Mouse (Mus musculus): ENCODE measurements around the gene A430033K04Rik. TPM values are rescaled to one million over a fixed set of nuclear protein-coding genes. Genes with fewer than 3 reads are reported as not detected.

The A430033K04Rik gene
- 10 to 100 TPM in 12 of 26 experiments, 1 to 10 TPM in 14; 1.1 to 27.3 (median 8.4) TPM for total RNA-seq (2018; cell fraction: chromatin; rRNA removed)
- total RNA-seq (2018; cell fraction: cytosol; rRNA removed), result 1 to 10 TPM in 22 of 26 experiments, under 1 TPM in 4; 0.28 to 6.2 (median 4.5) TPM
- total RNA-seq (2018; cell fraction: nucleus; rRNA removed), result 10 to 100 TPM in 8 of 26 experiments, 1 to 10 TPM in 16, under 1 TPM in 2; 0.64 to 22.5 (median 5.1) TPM
- polyA plus RNA-seq (2018), result 3.5 to 5.2 TPM (median 3.9 TPM) in 3 replicates

GRCm38 (mm10) chr5:138622645-138623477 lies at the start of gene A430033K04Rik:
TSS of gene A430033K04Rik (plus strand) at chr5:138622859.
- H3K27ac ChIP-seq, result peak within 1 kb of the TSS; percentile 33
- no peaks in the 10 kb centered on the region for H3K36me3 ChIP-seq (ENCODE audit: inconsistent target)
- peak within 1 kb of the TSS; percentile 70 for H3K4me3 ChIP-seq (ENCODE audit: inconsistent target)
- 2% methylated on average over 30 of the region's 30 CpGs for WGBS (ENCODE audit: missing documents)
- peaks cover 38% of the 10 kb centered on the region for H3K79me2 ChIP-seq (ENCODE audit: inconsistent target)

- Histone ChIP-seq H3K27ac (no peak overlapping the region), H3K36me3 (ENCODE audit: inconsistent target) (no peaks in the 10 kb centered on the region), H3K79me2 (ENCODE audit: inconsistent target) (no peaks in the 10 kb centered on the region), H3K4me3 (ENCODE audit: inconsistent target) (no peak overlapping the region)
- WGBS (ENCODE audit: missing documents), result 97% methylated on average over 6 of the region's 6 CpGs
Observed at GRCm38 (mm10) chr5:138587396-138587795, 35.3 kb upstream of the A430033K04Rik start.

GRCm38 (mm10) chr5:138618353-138618752 lies 4.3 kb upstream of the A430033K04Rik start:
- peaks cover 59% of the 10 kb centered on the region for H3K79me2 ChIP-seq (ENCODE audit: inconsistent target)
- peaks cover 39% of the 10 kb centered on the region for H3K36me3 ChIP-seq (ENCODE audit: inconsistent target)
- WGBS (ENCODE audit: missing documents), result 100% methylated on average over 1 of the region's 1 CpGs
- H3K27ac ChIP-seq, result no peak overlapping the region
- peak overlapping the region; percentile 59; the same call in 1 of the 2 replicates for H3K4me3 ChIP-seq (ENCODE audit: inconsistent target)

GRCm38 (mm10) chr5:138619211-138620128 lies 3.2 kb upstream of the A430033K04Rik start, which contains the start of gene Zfp68:
TSS of gene Zfp68 (minus strand) at chr5:138619761.
- H3K36me3 ChIP-seq (ENCODE audit: inconsistent target), result peaks cover 28% of the 10 kb centered on the region
- WGBS (ENCODE audit: missing documents), result 0% methylated on average over 29 of the region's 43 CpGs
- H3K27ac ChIP-seq, result peak within 1 kb of the TSS; percentile 45
- H3K4me3 ChIP-seq (ENCODE audit: inconsistent target), result peak within 1 kb of the TSS; percentile 59
- H3K79me2 ChIP-seq (ENCODE audit: inconsistent target), result peaks cover 60% of the 10 kb centered on the region

- peak overlapping the region; percentile 8; the same call in 1 of the 2 replicates for H3K27ac ChIP-seq
- H3K36me3 ChIP-seq (ENCODE audit: inconsistent target), result peaks cover 14% of the 10 kb centered on the region
- WGBS (ENCODE audit: missing documents), result 66% methylated on average over 5 of the region's 5 CpGs
- H3K4me3 ChIP-seq (ENCODE audit: inconsistent target), result no peak overlapping the region
- peaks cover 56% of the 10 kb centered on the region for H3K79me2 ChIP-seq (ENCODE audit: inconsistent target)
Observed at GRCm38 (mm10) chr5:138620836-138621235, 1.8 kb upstream of the A430033K04Rik start.

- H3K36me3 ChIP-seq (ENCODE audit: inconsistent target), result no peaks in the 10 kb centered on the region
- H3K27ac ChIP-seq, result 0 out of 2 replicates have a peak overlapping the region, but pooled peaks have one; percentile 33
- H3K79me2 ChIP-seq (ENCODE audit: inconsistent target), result peaks cover 34% of the 10 kb centered on the region
- WGBS (ENCODE audit: missing documents), result 22% methylated on average over 3 of the region's 3 CpGs
- H3K4me3 ChIP-seq (ENCODE audit: inconsistent target), result peak overlapping the region; percentile 70
Observed at GRCm38 (mm10) chr5:138623478-138623875, 818 bp downstream of the A430033K04Rik start.

- Histone ChIP-seq H3K36me3 (ENCODE audit: inconsistent target) (peaks cover 6% of the 10 kb centered on the region; the same call in 1 of the 2 replicates), H3K4me3 (ENCODE audit: inconsistent target) (no peak overlapping the region), H3K27ac (no peak overlapping the region), H3K79me2 (ENCODE audit: inconsistent target) (no peaks in the 10 kb centered on the region)
- 100% methylated on average over 2 of the region's 2 CpGs for WGBS (ENCODE audit: missing documents)
Observed at GRCm38 (mm10) chr5:138636486-138636885, 13.8 kb downstream of the A430033K04Rik start.

- Histone ChIP-seq H3K27ac (no peak overlapping the region), H3K79me2 (ENCODE audit: inconsistent target) (no peaks in the 10 kb centered on the region), H3K4me3 (ENCODE audit: inconsistent target) (no peak overlapping the region), H3K36me3 (ENCODE audit: inconsistent target) (peaks cover 6% of the 10 kb centered on the region; the same call in 1 of the 2 replicates)
- 90% methylated on average over 3 of the region's 3 CpGs for WGBS (ENCODE audit: missing documents)
Observed at GRCm38 (mm10) chr5:138641081-138641480, 18.4 kb downstream of the A430033K04Rik start.

GRCm38 (mm10) chr5:138641761-138642160 lies 19.1 kb downstream of the A430033K04Rik start:
- Histone ChIP-seq H3K79me2 (ENCODE audit: inconsistent target) (no peaks in the 10 kb centered on the region), H3K36me3 (ENCODE audit: inconsistent target) (peaks cover 13% of the 10 kb centered on the region; the same call in 1 of the 2 replicates), H3K27ac (no peak overlapping the region), H3K4me3 (ENCODE audit: inconsistent target) (no peak overlapping the region)
- WGBS (ENCODE audit: missing documents), result 98% methylated on average over 3 of the region's 3 CpGs

GRCm38 (mm10) chr5:138652911-138653310 lies 30.3 kb downstream of the A430033K04Rik start:
- 93% methylated on average over 1 of the region's 1 CpGs for WGBS (ENCODE audit: missing documents)
- Histone ChIP-seq H3K36me3 (ENCODE audit: inconsistent target) (peaks cover 5% of the 10 kb centered on the region; the same call in 1 of the 2 replicates), H3K79me2 (ENCODE audit: inconsistent target) (no peaks in the 10 kb centered on the region), H3K4me3 (ENCODE audit: inconsistent target) (no peak overlapping the region), H3K27ac (no peak overlapping the region)

- Histone ChIP-seq H3K36me3 (ENCODE audit: inconsistent target) (no peaks in the 10 kb centered on the region), H3K4me3 (ENCODE audit: inconsistent target) (no peak overlapping the region), H3K27ac (no peak overlapping the region), H3K79me2 (ENCODE audit: inconsistent target) (no peaks in the 10 kb centered on the region)
- 36% methylated on average over 2 of the region's 2 CpGs for WGBS (ENCODE audit: missing documents)
Observed at GRCm38 (mm10) chr5:138656477-138657156, 34.0 kb downstream of the A430033K04Rik start.

- H3K36me3 ChIP-seq (ENCODE audit: inconsistent target), result no peaks in the 10 kb centered on the region
- H3K4me3 ChIP-seq (ENCODE audit: inconsistent target), result no peak overlapping the region
- no peak overlapping the region for H3K27ac ChIP-seq
- H3K79me2 ChIP-seq (ENCODE audit: inconsistent target), result no peaks in the 10 kb centered on the region
- 90% methylated on average over 3 of the region's 3 CpGs for WGBS (ENCODE audit: missing documents)
Observed at GRCm38 (mm10) chr5:138657407-138657806, 34.7 kb downstream of the A430033K04Rik start.

GRCm38 (mm10) chr5:138657854-138658253 lies 35.2 kb downstream of the A430033K04Rik start:
- H3K36me3 ChIP-seq (ENCODE audit: inconsistent target), result no peaks in the 10 kb centered on the region
- H3K79me2 ChIP-seq (ENCODE audit: inconsistent target), result no peaks in the 10 kb centered on the region
- 46% methylated on average over 6 of the region's 6 CpGs for WGBS (ENCODE audit: missing documents)
- no peak overlapping the region for H3K4me3 ChIP-seq (ENCODE audit: inconsistent target)
- H3K27ac ChIP-seq, result no peak overlapping the region
